Mouse (Mus musculus) lung, postnatal 0 days (tissue): ENCODE results near the gene Prpsap2.

ENCODE experiments used
- CTCF ChIP-seq: IDR thresholded peaks from 2 replicates; pipeline ENCODE4 v1.5.1; 2016; ENCODE audit warnings: antibody characterized with exemption, mild to moderate bottlenecking
- EP300 ChIP-seq: IDR thresholded peaks from 2 replicates; pipeline ENCODE4 v1.6.1; 2016; ENCODE audit warnings: antibody characterized with exemption, mild to moderate bottlenecking, control low read depth

GRCm38 (mm10) chr11:61687595-61687994, 74.3 kb downstream of the Prpsap2 start:
- no peak for TF ChIP-seq CTCF
- no peak for TF ChIP-seq EP300
